Mouse (Mus musculus) testis, postnatal 14 days (tissue): ENCODE measurements around the gene Vstm4.
A peak's percentile ranks its signal among the peaks of the same experiment; 100 is the strongest.

Source experiments
- DNase-seq: peaks from one replicate; pipeline ENCODE4 v3.0.0; 2021; ENCODE audit warnings: low spot score

Vstm4 gene

GRCm38 (mm10) chr14:32856681-32857328 lies at the start of gene Vstm4:
Gene Vstm4 (plus strand): TSS chr14:32856756.
- peak; percentile 74 for DNase-seq

GRCm38 (mm10) chr14:32810111-32810510 lies 46.4 kb upstream of the Vstm4 start:
- no peak for DNase-seq

- no peak for DNase-seq
These were observed 44.1 kb upstream of the Vstm4 start for GRCm38 (mm10) chr14:32812429-32812828.

- no peak for DNase-seq
These were observed 41.6 kb upstream of the Vstm4 start for GRCm38 (mm10) chr14:32814961-32815360.

GRCm38 (mm10) chr14:32816533-32816932 lies 40.0 kb upstream of the Vstm4 start:
- no peak for DNase-seq

GRCm38 (mm10) chr14:32817258-32817657 lies 39.3 kb upstream of the Vstm4 start:
- no peak for DNase-seq

GRCm38 (mm10) chr14:32819297-32819696 lies 37.3 kb upstream of the Vstm4 start:
- no peak for DNase-seq

GRCm38 (mm10) chr14:32822812-32823211 lies 33.7 kb upstream of the Vstm4 start:
- DNase-seq = no peak

- DNase-seq = no peak
These were observed 32.7 kb upstream of the Vstm4 start for GRCm38 (mm10) chr14:32823861-32824260.

GRCm38 (mm10) chr14:32824267-32825150 lies 32.0 kb upstream of the Vstm4 start:
- no peak for DNase-seq

- DNase-seq = peak; percentile 58
These were observed 31.0 kb upstream of the Vstm4 start for GRCm38 (mm10) chr14:32825426-32826032.

GRCm38 (mm10) chr14:32827165-32827564 lies 29.4 kb upstream of the Vstm4 start:
- peak; percentile 81 for DNase-seq

- peak; percentile 40 for DNase-seq
These were observed 28.4 kb upstream of the Vstm4 start for GRCm38 (mm10) chr14:32827994-32828650.

- DNase-seq = no peak
These were observed 22.7 kb upstream of the Vstm4 start, which contains the start of gene Fam170b for GRCm38 (mm10) chr14:32833847-32834246. Gene Fam170b (plus strand): TSS chr14:32833962.

GRCm38 (mm10) chr14:32835181-32835580 lies 21.4 kb upstream of the Vstm4 start:
- no peak for DNase-seq

GRCm38 (mm10) chr14:32835596-32835995 lies 21.0 kb upstream of the Vstm4 start:
- DNase-seq = no peak

- no peak for DNase-seq
These were observed 20.4 kb upstream of the Vstm4 start for GRCm38 (mm10) chr14:32836191-32836590.

- no peak for DNase-seq
These were observed 14.5 kb upstream of the Vstm4 start for GRCm38 (mm10) chr14:32842052-32842451.

- DNase-seq = no peak
These were observed 2.5 kb upstream of the Vstm4 start for GRCm38 (mm10) chr14:32854059-32854458.

- no peak for DNase-seq
These were observed 310 bp upstream of the Vstm4 start for GRCm38 (mm10) chr14:32856246-32856645.

- DNase-seq = no peak
These were observed 1.8 kb downstream of the Vstm4 start for GRCm38 (mm10) chr14:32858361-32858760.

- no peak for DNase-seq
These were observed 2.5 kb downstream of the Vstm4 start for GRCm38 (mm10) chr14:32858941-32859510.
